Mouse (Mus musculus) olfactory bulb, adult 2 months (tissue): ENCODE results near the gene Zfp574.

Source experiments
- CTCF ChIP-seq: fragments of 200-500 bp; IDR thresholded peaks from 2 replicates; pipeline ENCODE4 v1.5.1; 2012; ENCODE audit warnings: low read depth, mild to moderate bottlenecking, low read length, moderate library complexity; ENCODE audit not compliant: insufficient read depth
- POLR2A ChIP-seq: fragments of 200-500 bp; IDR thresholded peaks from 2 replicates; pipeline ENCODE4 v1.6.1; 2012; ENCODE audit warnings: mild to moderate bottlenecking, low read depth, low read length, moderate library complexity; ENCODE audit not compliant: insufficient read depth

DNA sequence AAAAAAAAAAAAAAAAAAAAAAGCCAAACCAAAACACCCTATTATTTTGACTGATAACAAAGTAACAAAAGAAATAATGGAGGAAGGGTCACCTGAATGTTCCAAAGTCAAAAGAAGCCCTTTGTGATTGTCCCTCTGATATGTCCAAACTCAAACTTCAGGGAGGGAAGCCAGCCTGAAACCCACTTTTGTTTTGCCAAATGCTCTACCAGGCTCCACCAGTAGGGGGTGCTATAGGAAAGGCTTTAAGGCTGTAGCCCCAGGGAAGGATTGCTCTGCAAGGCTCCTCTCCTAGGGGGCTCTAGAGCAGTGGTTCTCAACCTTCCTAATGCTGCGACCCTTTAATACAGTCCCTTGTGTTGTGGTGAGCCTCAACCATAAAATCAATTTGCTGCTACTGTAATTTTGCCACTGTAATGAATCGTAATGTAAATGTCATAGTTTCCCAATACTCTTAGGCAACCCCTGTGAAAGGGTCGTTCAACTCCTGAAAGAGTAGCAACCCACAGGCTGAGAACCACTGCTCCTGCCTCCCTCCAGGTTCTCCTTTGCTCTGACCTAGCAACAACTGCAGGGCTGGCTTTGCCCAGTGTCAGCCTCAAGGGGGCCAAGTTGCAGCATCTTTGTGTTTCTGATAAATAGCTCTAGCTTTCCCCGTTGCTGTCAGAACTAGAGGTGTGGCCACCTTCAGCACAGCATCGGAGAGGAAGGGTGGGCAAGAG, 42.2 kb upstream of the Zfp574 start:
- TF ChIP-seq CTCF: no peak
- no peak for TF ChIP-seq POLR2A
